Mouse (Mus musculus): ENCODE results near the gene 1700069L16Rik. TPM values are rescaled to one million over a fixed set of nuclear protein-coding genes. Genes with fewer than 3 reads are reported as not detected.
A peak's percentile ranks its signal among the peaks of the same experiment; 100 is the strongest.

Gene 1700069L16Rik
- 0.24 TPM in 1 of 2 replicates, not detected in the other for polyA plus RNA-seq (2015; fragmentation: Nextera tagmentation; extraction: Ambion mirVana)

DNA sequence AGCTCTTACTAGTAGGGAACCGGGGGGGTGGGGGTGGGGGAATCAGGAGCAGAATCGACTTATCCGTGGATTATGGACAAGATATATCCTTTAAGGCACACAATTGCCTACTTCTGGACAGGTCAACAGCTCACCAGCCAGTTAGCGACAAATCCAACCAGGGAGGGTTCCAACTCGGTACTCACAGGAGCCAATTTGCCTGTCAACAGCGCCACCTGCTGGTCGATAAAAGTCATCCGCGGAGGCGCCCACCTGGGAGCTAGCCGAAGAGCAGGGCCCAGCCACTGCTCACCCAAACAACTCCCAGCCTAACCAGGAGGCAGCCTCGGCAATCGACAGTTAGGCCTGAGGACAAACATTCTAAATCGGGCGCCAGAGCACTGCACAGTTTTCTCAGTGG is at the start of gene 1700069L16Rik:
Gene 1700069L16Rik, minus strand, starts transcription at position 327 of the 400 bp plus-strand sequence.
- Histone ChIP-seq H3K4me2 (no peak within 1 kb of the TSS), H3K27me3 (no peaks in the 10 kb centered on the region), H3K9me3 (no peaks in the 10 kb centered on the region), H3K27ac (no peak within 1 kb of the TSS), H3K4me3 (no peak within 1 kb of the TSS), H3K36me3 (no peaks in the 10 kb centered on the region), H3K9ac (no peak within 1 kb of the TSS), H3K4me1 (no peaks in the 10 kb centered on the region)
- peak; percentile 46; the same call in 1 of the 2 replicates for ATAC-seq (ENCODE audit: borderline replicate concordance, extremely low read depth, low FRiP score, low TSS enrichment)
- 1% methylated on average over 15 of the region's 15 CpGs for WGBS

DNA sequence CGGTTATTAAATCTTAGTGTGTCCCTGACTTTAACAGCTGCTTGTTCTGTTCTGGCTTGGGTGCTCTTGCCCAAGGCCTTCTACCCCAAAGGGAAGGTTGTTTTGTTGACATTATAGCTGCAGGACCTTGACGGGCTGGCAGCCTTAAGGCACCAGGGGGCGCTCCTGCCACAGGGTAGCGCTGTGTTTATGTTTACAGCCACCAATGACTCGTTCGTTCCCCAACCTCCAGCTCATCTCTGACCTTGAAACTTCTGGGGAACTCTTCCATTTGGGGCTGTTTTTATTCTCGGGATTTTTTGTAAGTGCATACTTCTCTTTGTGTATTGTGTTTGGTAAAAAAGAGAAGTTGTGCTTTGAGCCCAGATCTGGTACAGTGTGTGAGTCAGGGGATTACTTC is 49.1 kb upstream of the 1700069L16Rik start:
- ATAC-seq (ENCODE audit: borderline replicate concordance, extremely low read depth, low FRiP score, low TSS enrichment): no peak
- no peak overlapping the region for H3K27ac ChIP-seq
- WGBS: under 1% methylated on average over 7 of the region's 7 CpGs
- H3K4me2 ChIP-seq: peak overlapping the region; percentile 89
- H3K36me3 ChIP-seq: peaks cover 32% of the 10 kb centered on the region
- H3K9ac ChIP-seq: peak overlapping the region; percentile 57
- H3K4me1 ChIP-seq: peaks cover 26% of the 10 kb centered on the region
- H3K27me3 ChIP-seq: no peaks in the 10 kb centered on the region
- no peaks in the 10 kb centered on the region for H3K9me3 ChIP-seq
- peak overlapping the region; percentile 99 for H3K4me3 ChIP-seq

DNA sequence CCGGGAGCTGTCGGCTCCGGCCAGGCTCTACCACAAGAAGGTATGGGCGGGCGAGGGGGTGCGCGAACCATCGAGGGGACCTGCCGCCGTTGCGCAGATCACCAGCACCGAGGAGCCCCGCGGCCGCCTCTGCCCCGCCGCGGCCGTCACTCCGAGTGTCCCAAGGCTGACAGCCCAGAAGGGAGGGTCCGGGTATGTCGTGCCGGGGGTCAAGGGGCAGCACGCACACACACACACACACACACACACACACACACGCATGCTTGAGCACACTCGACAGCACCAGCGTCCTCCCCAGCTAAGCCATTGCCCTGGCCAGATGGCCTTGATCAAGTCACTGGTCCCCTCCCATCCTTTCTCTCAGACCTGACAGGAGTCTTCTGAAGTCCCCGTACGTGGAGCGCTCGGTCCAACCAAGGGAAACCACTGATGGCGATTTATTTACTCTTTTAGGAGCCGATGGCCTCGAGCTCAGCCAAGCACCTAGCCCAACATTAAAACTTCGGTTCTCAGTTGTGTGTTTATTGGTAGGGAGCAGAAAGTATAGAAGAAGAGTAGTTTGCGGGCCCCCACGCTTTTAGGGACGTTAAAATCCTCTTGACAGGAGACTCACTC is 48.4 kb upstream of the 1700069L16Rik start:
- under 1% methylated on average over 35 of the region's 38 CpGs for WGBS
- ATAC-seq (ENCODE audit: borderline replicate concordance, extremely low read depth, low FRiP score, low TSS enrichment): peak; percentile 32

DNA sequence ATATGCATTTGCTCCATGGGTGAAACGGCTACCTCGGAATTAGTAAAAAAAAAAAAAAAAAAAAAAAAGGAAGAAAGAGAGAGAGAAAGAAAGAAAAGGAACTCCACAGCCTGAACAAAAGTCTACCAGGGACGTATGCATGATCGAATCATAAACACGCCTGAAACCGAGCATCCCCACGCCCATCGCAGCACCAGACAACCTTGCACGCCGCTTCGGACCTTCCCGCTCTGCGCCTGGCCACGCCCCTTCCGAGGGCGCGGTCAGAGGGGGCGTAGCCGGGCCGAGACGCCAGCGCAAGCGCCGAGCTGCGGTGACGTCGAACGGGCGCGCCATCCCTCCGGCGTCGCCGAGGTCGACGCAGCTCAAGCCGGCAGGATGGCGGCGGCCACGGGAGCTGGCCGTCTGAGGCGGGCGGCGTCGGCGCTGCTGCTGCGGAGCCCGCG is 47.9 kb upstream of the 1700069L16Rik start, which contains the start of the genes Sart3 and Iscu:
Gene Sart3, minus strand, starts transcription at position 61 of the 446 bp plus-strand sequence.
Gene Iscu, plus strand, starts transcription at position 299 of the 446 bp plus-strand sequence.
- H3K36me3 ChIP-seq: peaks cover 43% of the 10 kb centered on the region
- peak within 1 kb of the TSS; percentile 94 for H3K9ac ChIP-seq
- H3K9me3 ChIP-seq: no peaks in the 10 kb centered on the region
- peak within 1 kb of the TSS; percentile 99 for H3K4me3 ChIP-seq
- peak; percentile 87 for ATAC-seq (ENCODE audit: borderline replicate concordance, extremely low read depth, low FRiP score, low TSS enrichment)
- no peaks in the 10 kb centered on the region for H3K27me3 ChIP-seq
- under 1% methylated on average over 49 of the region's 49 CpGs for WGBS
- H3K4me2 ChIP-seq: peak within 1 kb of the TSS; percentile 89
- H3K4me1 ChIP-seq: peaks cover 26% of the 10 kb centered on the region
- H3K27ac ChIP-seq: peak within 1 kb of the TSS; percentile 96

More for the DNA sequence above, 48.4 kb upstream of the 1700069L16Rik start:
- peak overlapping the region; percentile 5; the same call in 1 of the 2 replicates for H3K27ac ChIP-seq
- peaks cover 26% of the 10 kb centered on the region for H3K4me1 ChIP-seq
- no peaks in the 10 kb centered on the region for H3K27me3 ChIP-seq
- H3K4me2 ChIP-seq: peak overlapping the region; percentile 89
- H3K36me3 ChIP-seq: peaks cover 39% of the 10 kb centered on the region
- H3K9me3 ChIP-seq: no peaks in the 10 kb centered on the region
- peak overlapping the region; percentile 57 for H3K9ac ChIP-seq
- peak overlapping the region; percentile 99 for H3K4me3 ChIP-seq

- Histone ChIP-seq H3K4me3 (peak overlapping the region; percentile 99), H3K36me3 (peaks cover 43% of the 10 kb centered on the region), H3K4me2 (peak overlapping the region; percentile 89), H3K4me1 (peaks cover 26% of the 10 kb centered on the region), H3K9me3 (no peaks in the 10 kb centered on the region), H3K9ac (peak overlapping the region; percentile 94), H3K27me3 (no peaks in the 10 kb centered on the region), H3K27ac (peak overlapping the region; percentile 96)
- peak; percentile 87 for ATAC-seq (ENCODE audit: borderline replicate concordance, extremely low read depth, low FRiP score, low TSS enrichment)
- WGBS: under 1% methylated on average over 95 of the region's 97 CpGs
Measured at GRCm38 (mm10) chr5:113771213-113772162, 46.9 kb upstream of the 1700069L16Rik start.

- no peak overlapping the region for H3K4me3 ChIP-seq
- peaks cover 32% of the 10 kb centered on the region for H3K36me3 ChIP-seq
- no peak overlapping the region for H3K4me2 ChIP-seq
- H3K27me3 ChIP-seq: no peaks in the 10 kb centered on the region
- 88% methylated on average over 8 of the region's 8 CpGs for WGBS
- no peak for ATAC-seq (ENCODE audit: borderline replicate concordance, extremely low read depth, low FRiP score, low TSS enrichment)
- H3K9me3 ChIP-seq: no peaks in the 10 kb centered on the region
- H3K4me1 ChIP-seq: peaks cover 23% of the 10 kb centered on the region
- no peak overlapping the region for H3K9ac ChIP-seq
- H3K27ac ChIP-seq: no peak overlapping the region
Measured at GRCm38 (mm10) chr5:113768806-113769205, 44.2 kb upstream of the 1700069L16Rik start.

GRCm38 (mm10) chr5:113765641-113766526 is 41.3 kb upstream of the 1700069L16Rik start:
- 86% methylated on average over 13 of the region's 13 CpGs for WGBS
- Histone ChIP-seq H3K9ac (no peak overlapping the region), H3K27me3 (no peaks in the 10 kb centered on the region), H3K36me3 (peaks cover 62% of the 10 kb centered on the region), H3K27ac (no peak overlapping the region), H3K4me3 (no peak overlapping the region), H3K4me2 (no peak overlapping the region), H3K9me3 (no peaks in the 10 kb centered on the region), H3K4me1 (peaks cover 16% of the 10 kb centered on the region)
- ATAC-seq (ENCODE audit: borderline replicate concordance, extremely low read depth, low FRiP score, low TSS enrichment): no peak

DNA sequence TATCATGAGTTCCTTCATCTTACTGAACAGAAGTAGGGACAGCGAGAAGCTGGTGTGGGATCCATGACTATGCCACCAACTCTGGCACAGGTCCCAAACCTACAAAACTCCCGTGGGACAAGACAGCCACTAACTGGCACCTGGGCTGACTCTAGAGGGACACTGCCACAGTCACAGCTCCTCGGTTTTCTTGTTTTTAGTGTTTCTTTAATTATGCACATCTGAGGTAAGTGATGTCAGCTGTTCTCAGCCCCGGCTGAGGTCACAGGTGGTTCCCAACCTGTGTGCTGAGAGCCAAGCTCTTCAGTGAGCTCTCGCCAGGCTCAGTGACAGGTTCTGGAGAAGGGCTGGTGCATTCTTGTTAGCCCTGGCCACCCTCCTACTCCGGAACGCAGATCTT is 39.9 kb upstream of the 1700069L16Rik start:
- 88% methylated on average over 7 of the region's 7 CpGs for WGBS
- Histone ChIP-seq H3K36me3 (peaks cover 75% of the 10 kb centered on the region), H3K4me2 (no peak overlapping the region), H3K27me3 (no peaks in the 10 kb centered on the region), H3K4me1 (peaks cover 1% of the 10 kb centered on the region), H3K9ac (no peak overlapping the region), H3K27ac (no peak overlapping the region), H3K9me3 (no peaks in the 10 kb centered on the region), H3K4me3 (no peak overlapping the region)
- ATAC-seq (ENCODE audit: borderline replicate concordance, extremely low read depth, low FRiP score, low TSS enrichment): no peak

- no peak overlapping the region for H3K4me3 ChIP-seq
- no peak overlapping the region for H3K4me2 ChIP-seq
- peaks cover 6% of the 10 kb centered on the region for H3K4me1 ChIP-seq
- no peak for ATAC-seq (ENCODE audit: borderline replicate concordance, extremely low read depth, low FRiP score, low TSS enrichment)
- H3K27ac ChIP-seq: no peak overlapping the region
- H3K27me3 ChIP-seq: no peaks in the 10 kb centered on the region
- WGBS: 91% methylated on average over 2 of the region's 2 CpGs
- H3K9ac ChIP-seq: no peak overlapping the region
- peaks cover 79% of the 10 kb centered on the region for H3K36me3 ChIP-seq
- H3K9me3 ChIP-seq: no peaks in the 10 kb centered on the region
Measured at GRCm38 (mm10) chr5:113761585-113761984, 37.0 kb upstream of the 1700069L16Rik start.

GRCm38 (mm10) chr5:113755347-113756030 is 30.9 kb upstream of the 1700069L16Rik start:
- peak; percentile 81 for ATAC-seq (ENCODE audit: borderline replicate concordance, extremely low read depth, low FRiP score, low TSS enrichment)

More at GRCm38 (mm10) chr5:113755347-113756030, 30.9 kb upstream of the 1700069L16Rik start:
- no peak overlapping the region for H3K4me2 ChIP-seq
- no peaks in the 10 kb centered on the region for H3K27me3 ChIP-seq
- H3K9ac ChIP-seq: no peak overlapping the region
- peaks cover 83% of the 10 kb centered on the region for H3K36me3 ChIP-seq
- peaks cover 17% of the 10 kb centered on the region for H3K4me1 ChIP-seq
- peak overlapping the region; percentile 72 for H3K27ac ChIP-seq
- 47% methylated on average over 15 of the region's 15 CpGs for WGBS
- no peaks in the 10 kb centered on the region for H3K9me3 ChIP-seq
- no peak overlapping the region for H3K4me3 ChIP-seq

Data from lung, embryonic 15.5 days (tissue).